Mouse (Mus musculus) midbrain, embryonic 13.5 days (tissue): ENCODE measurements around the gene Zscan4-ps3. TPM values are rescaled to one million over a fixed set of nuclear protein-coding genes. Genes with fewer than 3 reads are reported as not detected.
"Not testable (repeated sequence)": the region's sequence is repeated elsewhere in the genome, so short reads cannot be mapped to it uniquely, and the experiment has no call there.

Experiments
- ATAC-seq: fragments of 200-750 bp; cut with Nextera tagmentation; 2 replicates; pipeline ENCODE4 v1.8.0; 2017; ENCODE audit warnings: mild to moderate bottlenecking, moderate TSS enrichment, moderate library complexity
- H3K27ac ChIP-seq: fragments of 300-500 bp; sonication (generic); 2 replicates; pipeline ENCODE4 v1.5.1; 2015; ENCODE audit warnings: inconsistent platforms, mild to moderate bottlenecking, moderate library complexity
- H3K27me3 ChIP-seq: fragments of 300-500 bp; sonication (generic); 2 replicates; pipeline ENCODE4 v1.6.1; 2015; ENCODE audit warnings: mild to moderate bottlenecking, inconsistent platforms
- H3K36me3 ChIP-seq: fragments of 300-500 bp; sonication (generic); 2 replicates; pipeline ENCODE4 v1.6.1; 2015; ENCODE audit warnings: mild to moderate bottlenecking, inconsistent platforms
- H3K4me1 ChIP-seq: fragments of 300-500 bp; sonication (generic); replicated peaks from 2 replicates; pipeline ENCODE4 v1.6.1; 2015; ENCODE audit warnings: inconsistent platforms
- H3K4me2 ChIP-seq: fragments of 300-500 bp; sonication (generic); replicated peaks from 2 replicates; pipeline ENCODE4 v1.6.1; 2015; ENCODE audit warnings: moderate library complexity, mild to moderate bottlenecking, inconsistent platforms
- H3K4me3 ChIP-seq: fragments of 300-500 bp; sonication (generic); replicated peaks from 2 replicates; pipeline ENCODE4 v1.5.1; 2015; ENCODE audit warnings: mild to moderate bottlenecking, inconsistent platforms
- H3K9ac ChIP-seq: fragments of 300-500 bp; sonication (generic); replicated peaks from 2 replicates; pipeline ENCODE4 v1.6.1; 2015; ENCODE audit warnings: mild to moderate bottlenecking, inconsistent platforms
- H3K9me3 ChIP-seq: fragments of 300-500 bp; sonication (generic); 2 replicates; pipeline ENCODE4 v1.6.1; 2016; ENCODE audit warnings: mild to moderate bottlenecking, inconsistent platforms
- WGBS: fragments of 180-500 bp; shearing (Covaris S2); methylation state at CpG from one replicate; pipeline ENCODE4 v1.1.7; 2015; 5-methylcytosine and 5-hydroxymethylcytosine counted together
- polyA plus RNA-seq: library from polyadenylated mRNA; unstranded; fragments of >200 nt; fragmentation: Nextera tagmentation; extraction: Ambion mirVana; gene quantifications from 2 replicates; pipeline ENCODE4 v1.2.1, GENCODE M21; 2015

The Zscan4-ps3 gene
- polyA plus RNA-seq = not detected in 2 replicates

GRCm38 (mm10) chr7:11609008-11609407 is at the start of gene Zscan4-ps3:
Gene Zscan4-ps3, plus strand, starts transcription at chr7:11609308.
- H3K4me1 ChIP-seq, H3K9me3 ChIP-seq, H3K27me3 ChIP-seq, H3K9ac ChIP-seq, ATAC-seq, H3K4me2 ChIP-seq, H3K4me3 ChIP-seq, H3K36me3 ChIP-seq, H3K27ac ChIP-seq: not testable (repeated sequence)
- WGBS = 85% methylated on average over 2 of the region's 2 CpGs

GRCm38 (mm10) chr7:11617082-11617481 is 8.0 kb downstream of the Zscan4-ps3 start:
- H3K4me1 ChIP-seq, H3K36me3 ChIP-seq, H3K4me2 ChIP-seq, H3K27ac ChIP-seq, H3K9me3 ChIP-seq, H3K27me3 ChIP-seq, H3K4me3 ChIP-seq, H3K9ac ChIP-seq, ATAC-seq: not testable (repeated sequence)
- WGBS = 9% methylated on average over 8 of the region's 8 CpGs

Other genes with a start within 250 kb of the Zscan4-ps3 start
- not detected in 2 replicates for gene Zscan4f, start 211.4 kb upstream of the Zscan4-ps3 start, polyA plus RNA-seq
- gene Zscan4-ps2, start 95.0 kb upstream of the Zscan4-ps3 start, polyA plus RNA-seq = not detected in 2 replicates
- gene Vmn1r72, start 70.8 kb downstream of the Zscan4-ps3 start, polyA plus RNA-seq = not detected in 2 replicates
- gene Vmn1r73, start 121.0 kb downstream of the Zscan4-ps3 start, polyA plus RNA-seq = not detected in 2 replicates
- not detected in 2 replicates for gene Vmn1r74, start 224.7 kb downstream of the Zscan4-ps3 start, polyA plus RNA-seq